Mouse (Mus musculus) hindbrain, embryonic 13.5 days (tissue): ENCODE data around the gene Pigq. TPM values are rescaled to one million over a fixed set of nuclear protein-coding genes. Genes with fewer than 3 reads are reported as not detected.

ENCODE experiments used
- ATAC-seq: fragments of 200-750 bp; cut with Nextera tagmentation; 2 replicates; pipeline ENCODE4 v1.8.0; 2017; ENCODE audit warnings: moderate TSS enrichment; ENCODE audit not compliant: low FRiP score
- H3K27ac ChIP-seq: fragments of 300-500 bp; sonication (generic); 2 replicates; pipeline ENCODE4 v1.5.1; 2015; ENCODE audit warnings: inconsistent platforms, mild to moderate bottlenecking, moderate library complexity
- H3K27me3 ChIP-seq: fragments of 300-500 bp; sonication (generic); 2 replicates; pipeline ENCODE4 v1.6.1; 2015; ENCODE audit warnings: mild to moderate bottlenecking, inconsistent platforms
- H3K36me3 ChIP-seq: fragments of 300-500 bp; sonication (generic); 2 replicates; pipeline ENCODE4 v1.6.1; 2015; ENCODE audit warnings: mild to moderate bottlenecking, inconsistent platforms
- H3K4me1 ChIP-seq: fragments of 300-500 bp; sonication (generic); replicated peaks from 2 replicates; pipeline ENCODE4 v1.6.1; 2015; ENCODE audit warnings: inconsistent platforms
- H3K4me2 ChIP-seq: fragments of 300-500 bp; sonication (generic); 2 replicates; pipeline ENCODE4 v1.6.1; 2015; ENCODE audit warnings: inconsistent platforms, mild to moderate bottlenecking, moderate library complexity
- H3K4me3 ChIP-seq: fragments of 300-500 bp; sonication (generic); 2 replicates; pipeline ENCODE4 v1.5.1; 2015; ENCODE audit warnings: mild to moderate bottlenecking, inconsistent platforms
- H3K9ac ChIP-seq: fragments of 300-500 bp; sonication (generic); 2 replicates; pipeline ENCODE4 v1.6.1; 2015; ENCODE audit warnings: mild to moderate bottlenecking, inconsistent platforms
- H3K9me3 ChIP-seq: fragments of 300-500 bp; sonication (generic); 2 replicates; pipeline ENCODE4 v1.6.1; 2016; ENCODE audit warnings: inconsistent platforms
- WGBS: fragments of 180-500 bp; shearing (Covaris S2); methylation state at CpG from one replicate; pipeline ENCODE4 v1.1.7; 2015; 5-methylcytosine and 5-hydroxymethylcytosine counted together
- polyA plus RNA-seq: library from polyadenylated mRNA; unstranded; fragments of >200 nt; fragmentation: Nextera tagmentation; extraction: Ambion mirVana; gene quantifications from 2 replicates; pipeline ENCODE4 v1.2.1, GENCODE M21; 2015

The Pigq gene
- polyA plus RNA-seq, 1 experiment from 2014 or later, result 57.1 TPM

DNA sequence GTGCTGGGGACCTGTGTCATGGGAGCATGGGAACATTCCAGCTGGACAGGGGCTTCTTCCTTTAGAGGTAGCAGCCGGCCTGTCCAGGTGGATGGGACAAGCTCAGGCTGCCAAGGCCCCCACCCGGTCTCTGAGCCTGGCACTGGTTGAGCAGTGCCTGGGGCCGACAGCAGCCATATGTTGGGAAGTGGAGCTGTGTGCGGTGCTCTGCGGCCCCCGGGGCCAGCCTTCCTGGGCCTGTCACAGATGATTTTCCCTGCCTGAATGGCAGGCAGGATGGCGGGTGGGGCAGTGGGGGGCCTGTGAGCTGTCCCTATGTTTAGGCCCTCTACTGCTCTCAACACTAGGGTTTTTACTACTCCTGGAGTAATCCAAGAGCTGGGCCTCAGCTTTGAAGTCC is 11.5 kb upstream of the Pigq start:
- Histone ChIP-seq H3K9ac (0 out of 2 replicates have a peak overlapping the region, but pooled peaks have one; percentile 24), H3K4me2 (no peak overlapping the region), H3K27me3 (peaks cover 34% of the 10 kb centered on the region), H3K36me3 (peaks cover 34% of the 10 kb centered on the region), H3K9me3 (no peaks in the 10 kb centered on the region), H3K4me3 (no peak overlapping the region), H3K4me1 (peaks cover 27% of the 10 kb centered on the region), H3K27ac (no peak overlapping the region)
- ATAC-seq, result no peak
- 77% methylated on average over 7 of the region's 7 CpGs for WGBS

DNA sequence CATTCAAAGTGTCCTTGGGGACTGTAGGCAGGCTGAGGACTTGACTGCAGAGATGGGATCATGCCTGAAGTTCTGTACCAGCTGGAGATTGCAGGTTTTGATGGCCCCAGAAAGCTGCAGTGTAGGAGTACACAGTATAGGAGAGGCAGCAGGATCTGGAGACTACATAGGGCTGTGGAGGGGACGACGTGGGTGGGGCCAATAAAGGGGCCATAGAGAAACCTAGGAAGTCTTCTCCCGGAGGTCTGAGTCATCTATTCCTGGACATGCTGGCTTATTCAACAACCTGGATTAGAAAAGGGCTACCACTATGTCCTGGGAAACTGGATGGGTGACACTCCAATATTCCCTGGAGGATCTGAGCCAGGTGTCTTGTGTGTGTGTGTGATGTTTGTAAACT is 11.0 kb upstream of the Pigq start:
- no peak for ATAC-seq
- peaks cover 33% of the 10 kb centered on the region for H3K36me3 ChIP-seq
- H3K27me3 ChIP-seq, result peaks cover 39% of the 10 kb centered on the region
- no peak overlapping the region for H3K9ac ChIP-seq
- peaks cover 30% of the 10 kb centered on the region for H3K4me1 ChIP-seq
- no peak overlapping the region for H3K4me3 ChIP-seq
- no peak overlapping the region for H3K27ac ChIP-seq
- no peak overlapping the region for H3K4me2 ChIP-seq
- no peaks in the 10 kb centered on the region for H3K9me3 ChIP-seq
- 77% methylated on average over 3 of the region's 3 CpGs for WGBS

DNA sequence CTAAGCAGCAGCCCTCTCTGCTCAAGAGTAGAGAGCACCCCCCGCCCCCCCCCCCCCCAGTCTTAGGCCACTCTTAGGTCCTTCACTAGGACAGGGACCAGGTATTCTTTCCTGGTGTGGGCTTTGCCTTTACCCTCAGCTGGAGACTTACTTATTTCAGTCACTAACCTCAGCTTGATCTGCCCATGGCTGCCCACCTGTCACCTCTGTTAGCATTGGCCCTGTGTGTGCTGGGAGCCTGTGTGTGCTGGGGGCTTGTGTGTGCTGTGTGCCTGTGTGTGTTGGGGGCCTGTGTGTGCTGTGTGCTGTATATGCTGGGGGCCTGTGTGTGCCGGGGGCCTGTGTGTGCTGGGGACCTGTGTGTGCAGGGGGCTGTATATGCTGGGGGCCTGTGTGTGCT is 9.9 kb upstream of the Pigq start:
- Histone ChIP-seq H3K9ac (no peak overlapping the region), H3K4me2 (no peak overlapping the region), H3K9me3 (no peaks in the 10 kb centered on the region), H3K27ac (no peak overlapping the region), H3K4me1 (peaks cover 30% of the 10 kb centered on the region), H3K27me3 (peaks cover 49% of the 10 kb centered on the region), H3K4me3 (no peak overlapping the region), H3K36me3 (peaks cover 22% of the 10 kb centered on the region)
- no peak for ATAC-seq
- 85% methylated on average over 2 of the region's 2 CpGs for WGBS

DNA sequence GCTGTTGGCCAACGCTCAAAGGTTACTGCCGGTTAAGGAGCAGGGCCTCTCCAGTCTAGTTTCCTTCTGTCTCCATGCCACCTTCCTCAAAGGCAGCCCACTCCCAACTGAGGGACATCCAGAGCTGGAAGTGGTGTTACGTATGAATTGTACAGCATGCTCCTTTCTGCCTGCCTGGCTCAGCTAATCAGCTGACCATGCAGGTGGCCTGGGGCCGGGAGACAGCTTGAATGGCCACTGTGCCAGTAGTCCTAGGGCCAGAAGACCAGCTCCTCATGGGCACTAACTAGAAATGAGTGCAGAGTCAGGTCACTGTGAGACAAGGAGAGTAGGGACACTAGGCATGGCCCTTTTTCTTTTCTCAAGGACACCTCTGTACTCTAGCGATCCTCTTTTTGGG is 8.4 kb upstream of the Pigq start:
- no peak overlapping the region for H3K4me2 ChIP-seq
- H3K4me3 ChIP-seq, result no peak overlapping the region
- H3K27me3 ChIP-seq, result peaks cover 52% of the 10 kb centered on the region
- H3K4me1 ChIP-seq, result peaks cover 30% of the 10 kb centered on the region
- WGBS, result 82% methylated on average over 5 of the region's 5 CpGs
- no peaks in the 10 kb centered on the region for H3K9me3 ChIP-seq
- H3K27ac ChIP-seq, result no peak overlapping the region
- H3K36me3 ChIP-seq, result peaks cover 8% of the 10 kb centered on the region
- no peak overlapping the region for H3K9ac ChIP-seq
- no peak for ATAC-seq

DNA sequence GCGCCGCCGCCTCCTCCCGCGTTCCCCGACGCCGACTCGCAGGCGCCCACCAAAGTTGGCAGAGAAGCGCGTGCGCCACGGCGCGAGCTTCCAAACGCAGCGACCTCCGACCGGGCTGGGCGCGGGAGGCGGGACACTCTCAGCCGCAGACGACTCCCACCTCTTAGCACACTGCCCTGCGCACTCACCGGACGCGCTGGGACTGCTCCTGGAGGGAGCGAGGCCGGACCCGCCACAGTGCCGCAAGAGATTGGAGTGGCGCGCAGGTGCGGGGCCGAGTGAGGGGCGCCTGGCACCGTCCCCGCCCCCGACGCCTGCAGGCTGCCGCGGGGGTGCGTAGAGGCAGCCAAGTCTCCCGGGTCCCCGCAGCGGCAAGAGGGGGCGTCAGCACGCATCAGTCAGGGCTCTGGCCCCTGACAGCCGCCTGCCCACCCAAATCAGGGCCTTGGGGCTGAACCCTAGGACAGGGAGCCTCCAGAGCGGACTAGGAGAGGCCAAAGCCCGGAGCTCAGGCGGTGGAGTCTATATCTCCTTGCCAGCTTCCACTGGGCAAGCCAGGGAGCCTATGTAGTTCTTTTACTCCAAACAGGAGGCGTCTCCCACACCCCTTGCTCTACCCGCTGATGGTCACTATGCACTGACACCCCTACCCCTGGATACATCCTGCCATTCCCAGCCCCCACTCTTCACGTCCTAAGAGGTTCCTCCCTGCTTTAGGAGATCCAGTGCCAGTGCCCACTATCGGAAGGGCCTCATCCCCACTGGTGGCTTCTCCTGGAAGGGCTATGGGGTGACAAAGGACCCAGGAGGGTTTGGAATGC is 7.3 kb upstream of the Pigq start, which contains the start of gene A930017K11Rik:
Gene A930017K11Rik (minus strand): TSS at position 763 of the 821 bp plus-strand sequence.
- H3K4me3 ChIP-seq, result peak within 1 kb of the TSS; percentile 36
- peaks cover 52% of the 10 kb centered on the region for H3K27me3 ChIP-seq
- H3K36me3 ChIP-seq, result no peaks in the 10 kb centered on the region
- no peak for ATAC-seq
- H3K4me1 ChIP-seq, result peaks cover 23% of the 10 kb centered on the region
- peak within 1 kb of the TSS; percentile 56 for H3K4me2 ChIP-seq
- WGBS, result 1% methylated on average over 58 of the region's 58 CpGs
- H3K9me3 ChIP-seq, result no peaks in the 10 kb centered on the region
- no peak within 1 kb of the TSS for H3K27ac ChIP-seq
- peak within 1 kb of the TSS; percentile 53; the same call in 1 of the 2 replicates for H3K9ac ChIP-seq

DNA sequence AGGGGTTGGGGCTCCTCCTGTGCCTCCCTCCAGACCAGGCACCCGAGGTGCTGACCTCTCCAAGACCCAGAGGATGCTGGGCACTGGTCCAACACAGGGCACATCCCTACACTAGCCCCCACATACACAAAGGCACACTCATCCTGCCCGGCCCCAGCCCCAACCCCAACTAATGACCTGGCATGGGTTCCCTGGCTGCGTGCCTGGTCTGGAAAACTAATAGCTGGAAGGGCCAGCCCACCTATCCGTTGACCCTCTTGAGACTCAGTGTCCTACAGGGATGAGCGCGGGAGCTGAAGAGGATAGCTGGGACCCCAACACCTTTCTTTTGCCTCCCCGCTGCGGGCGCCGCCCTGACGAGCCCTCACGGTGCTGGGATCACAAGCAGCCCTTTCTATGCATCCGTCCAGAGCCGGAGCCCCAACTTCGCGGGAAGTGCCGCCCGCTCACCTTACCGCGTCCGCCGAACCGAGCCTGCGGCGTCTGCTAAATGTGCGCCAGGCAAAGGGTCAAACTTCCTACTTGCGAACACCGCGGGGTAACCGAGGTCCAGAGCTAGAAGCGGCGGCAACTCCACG is 6.6 kb upstream of the Pigq start:
- under 1% methylated on average over 33 of the region's 33 CpGs for WGBS
- no peak for ATAC-seq
- 0 out of 2 replicates have a peak overlapping the region, but pooled peaks have one; percentile 53 for H3K9ac ChIP-seq

DNA sequence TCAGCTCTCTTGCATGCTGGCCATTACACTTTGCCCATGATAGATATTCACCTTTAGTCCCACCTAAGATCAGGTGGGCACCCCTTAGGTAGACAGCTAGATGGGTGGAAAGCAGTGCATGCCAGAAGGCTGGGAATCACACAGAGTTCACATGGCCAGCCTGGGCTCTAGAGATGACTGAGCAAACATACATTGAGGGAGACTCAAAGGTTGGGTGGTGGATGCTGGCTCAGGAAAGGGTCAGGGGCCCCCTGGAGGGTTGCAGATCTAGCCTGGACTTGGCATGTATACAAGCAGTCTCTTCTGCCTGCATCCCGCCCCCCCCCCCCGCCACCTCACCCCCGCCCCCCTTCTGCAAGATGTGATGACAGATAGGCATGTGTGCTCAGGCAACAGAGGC is 6.0 kb upstream of the Pigq start:
- Histone ChIP-seq H3K36me3 (no peaks in the 10 kb centered on the region), H3K9ac (no peak overlapping the region), H3K27me3 (peaks cover 54% of the 10 kb centered on the region), H3K27ac (no peak overlapping the region), H3K9me3 (no peaks in the 10 kb centered on the region), H3K4me1 (peaks cover 15% of the 10 kb centered on the region), H3K4me2 (0 out of 2 replicates have a peak overlapping the region, but pooled peaks have one; percentile 56), H3K4me3 (no peak overlapping the region)
- ATAC-seq, result no peak
- WGBS, result 7% methylated on average over 3 of the region's 3 CpGs

More for the DNA sequence above, 6.6 kb upstream of the Pigq start:
- Histone ChIP-seq H3K4me2 (peak overlapping the region; percentile 56), H3K4me3 (peak overlapping the region; percentile 36), H3K9me3 (no peaks in the 10 kb centered on the region), H3K27ac (no peak overlapping the region), H3K36me3 (no peaks in the 10 kb centered on the region), H3K4me1 (peaks cover 21% of the 10 kb centered on the region), H3K27me3 (peaks cover 52% of the 10 kb centered on the region)

DNA sequence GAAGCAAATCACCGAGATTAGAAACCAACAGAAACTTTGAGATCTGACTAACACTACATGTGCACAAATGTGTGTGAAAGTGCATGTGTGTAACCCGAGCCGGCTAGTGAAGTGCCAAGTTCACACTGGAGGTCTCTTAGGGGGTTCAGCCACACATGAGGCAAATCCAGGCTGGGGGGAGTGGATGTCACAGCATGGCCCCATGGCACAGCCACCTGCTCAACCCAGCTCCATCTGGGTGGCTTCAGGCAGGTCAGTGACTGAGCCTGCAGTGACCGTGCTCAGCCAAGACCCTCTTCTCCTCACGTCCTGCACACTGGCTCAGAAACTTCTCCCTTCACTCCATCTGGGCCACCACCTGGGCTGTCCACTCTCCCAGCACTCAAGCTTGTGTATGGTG is 5.2 kb upstream of the Pigq start:
- H3K4me3 ChIP-seq, result no peak overlapping the region
- H3K36me3 ChIP-seq, result no peaks in the 10 kb centered on the region
- no peak overlapping the region for H3K9ac ChIP-seq
- H3K9me3 ChIP-seq, result no peaks in the 10 kb centered on the region
- 70% methylated on average over 5 of the region's 5 CpGs for WGBS
- H3K4me2 ChIP-seq, result no peak overlapping the region
- H3K4me1 ChIP-seq, result peaks cover 15% of the 10 kb centered on the region
- no peak for ATAC-seq
- no peak overlapping the region for H3K27ac ChIP-seq
- peaks cover 56% of the 10 kb centered on the region for H3K27me3 ChIP-seq

DNA sequence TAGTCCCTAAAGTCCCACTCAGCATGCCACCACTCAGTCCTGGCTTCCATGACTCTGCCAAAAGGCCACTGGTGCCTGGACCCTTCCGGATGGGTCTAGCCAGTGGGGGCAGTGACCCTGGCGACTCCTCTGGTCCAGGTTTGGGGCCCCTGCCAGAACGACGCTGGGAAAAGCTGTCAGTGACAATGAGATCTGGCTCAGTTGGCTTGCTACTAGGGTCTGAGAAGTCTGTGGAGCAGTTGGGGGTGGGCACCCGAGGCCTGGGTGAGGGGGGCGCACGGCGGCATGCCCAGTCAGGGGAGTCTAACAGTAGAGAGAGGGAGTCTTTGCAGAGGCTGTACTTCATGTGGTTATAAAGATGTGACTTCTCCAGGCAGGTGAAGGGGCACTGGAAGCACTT is 3.3 kb upstream of the Pigq start:
- H3K4me3 ChIP-seq, result no peak overlapping the region
- 75% methylated on average over 8 of the region's 8 CpGs for WGBS
- H3K9me3 ChIP-seq, result no peaks in the 10 kb centered on the region
- no peak overlapping the region for H3K27ac ChIP-seq
- no peak overlapping the region for H3K4me2 ChIP-seq
- peaks cover 15% of the 10 kb centered on the region for H3K4me1 ChIP-seq
- H3K27me3 ChIP-seq, result peaks cover 40% of the 10 kb centered on the region
- no peaks in the 10 kb centered on the region for H3K36me3 ChIP-seq
- no peak overlapping the region for H3K9ac ChIP-seq
- no peak for ATAC-seq

DNA sequence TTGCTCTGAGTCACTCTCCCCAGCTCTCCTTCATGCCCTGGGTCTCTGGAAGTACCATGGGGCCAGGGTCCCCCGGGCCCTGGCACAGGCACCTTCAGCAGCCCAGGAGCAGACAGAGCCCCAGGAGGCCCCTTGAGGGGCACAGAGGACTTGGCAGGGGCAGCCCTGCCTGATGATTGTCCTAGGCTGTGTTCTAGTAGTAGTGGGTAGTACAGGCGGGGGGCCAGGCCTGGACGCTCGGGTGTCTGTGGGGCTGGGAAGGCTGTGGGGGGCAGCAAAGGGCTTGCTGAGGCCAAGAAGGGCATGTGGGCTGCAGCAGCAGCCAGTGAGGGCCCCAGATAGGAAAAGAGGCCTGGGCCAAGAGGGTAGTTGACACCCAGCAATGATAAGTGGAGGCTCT is 2.8 kb upstream of the Pigq start:
- Histone ChIP-seq H3K27me3 (peaks cover 35% of the 10 kb centered on the region), H3K36me3 (no peaks in the 10 kb centered on the region), H3K27ac (no peak overlapping the region), H3K9me3 (no peaks in the 10 kb centered on the region), H3K4me3 (no peak overlapping the region), H3K9ac (no peak overlapping the region), H3K4me2 (no peak overlapping the region), H3K4me1 (peaks cover 17% of the 10 kb centered on the region)
- ATAC-seq, result no peak
- 92% methylated on average over 4 of the region's 4 CpGs for WGBS

DNA sequence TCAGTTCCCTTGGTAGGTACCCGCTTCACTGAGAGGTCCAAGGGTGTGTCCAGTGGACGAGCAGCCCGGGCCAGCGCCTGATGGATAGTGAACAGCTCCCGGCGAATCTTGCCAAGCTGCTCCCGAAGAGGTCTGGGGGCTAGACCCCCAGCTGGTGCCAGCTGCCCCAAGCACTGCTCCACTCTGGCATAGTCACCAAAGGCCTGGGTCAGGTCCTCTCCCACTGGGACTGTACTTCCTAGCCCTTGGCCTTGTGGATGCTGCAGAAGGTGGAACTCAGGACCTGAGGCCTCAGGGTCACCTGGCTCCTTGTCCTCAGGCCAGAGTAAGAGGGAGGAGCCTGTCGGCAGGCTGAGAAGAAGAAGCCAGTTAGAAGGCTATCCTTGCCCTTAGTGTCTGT is 2.2 kb upstream of the Pigq start:
- Histone ChIP-seq H3K4me3 (no peak overlapping the region), H3K9me3 (no peaks in the 10 kb centered on the region), H3K4me1 (peaks cover 18% of the 10 kb centered on the region), H3K27ac (no peak overlapping the region), H3K36me3 (no peaks in the 10 kb centered on the region), H3K4me2 (no peak overlapping the region), H3K9ac (no peak overlapping the region), H3K27me3 (peaks cover 28% of the 10 kb centered on the region)
- ATAC-seq, result no peak
- WGBS, result 91% methylated on average over 8 of the region's 8 CpGs

DNA sequence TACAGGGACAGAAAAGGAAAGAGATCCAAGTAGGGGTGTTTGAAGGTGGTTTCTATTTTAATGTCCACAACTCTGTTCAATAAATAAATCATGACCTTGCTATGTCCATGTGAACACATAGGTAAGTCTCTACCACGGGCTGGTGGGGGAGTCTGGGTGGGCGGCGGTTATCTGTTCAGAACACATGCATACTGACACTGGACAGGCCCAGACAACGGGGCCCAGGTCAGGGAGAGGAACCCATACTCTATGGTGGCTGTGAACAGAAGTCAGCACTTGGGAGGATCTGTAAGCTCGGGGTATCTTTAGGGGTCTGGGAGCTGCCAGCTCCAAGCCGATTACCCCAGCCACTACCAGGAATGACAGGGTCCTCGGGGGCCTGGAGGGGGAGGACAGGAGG is 1.6 kb upstream of the Pigq start:
- peaks cover 15% of the 10 kb centered on the region for H3K4me1 ChIP-seq
- no peak overlapping the region for H3K27ac ChIP-seq
- no peaks in the 10 kb centered on the region for H3K36me3 ChIP-seq
- H3K9ac ChIP-seq, result no peak overlapping the region
- H3K9me3 ChIP-seq, result no peaks in the 10 kb centered on the region
- H3K4me2 ChIP-seq, result no peak overlapping the region
- no peak overlapping the region for H3K4me3 ChIP-seq
- ATAC-seq, result no peak
- H3K27me3 ChIP-seq, result peaks cover 23% of the 10 kb centered on the region
- 72% methylated on average over 7 of the region's 7 CpGs for WGBS
